Mouse (Mus musculus) E14TG2a.4 (cell line): Measurements from ENCODE around the gene Clpb.

Experiments used
- CTCF ChIP-seq: conservative IDR thresholded peaks from 2 replicates; pipeline ENCODE4 v1.5.1; 2014; ENCODE audit warnings: low read length
- NANOG ChIP-seq: IDR thresholded peaks from 2 replicates; pipeline ENCODE4 v1.6.1; 2014; ENCODE audit warnings: borderline replicate concordance, low read length, mixed read lengths
- POU5F1 ChIP-seq: IDR thresholded peaks from 2 replicates; pipeline ENCODE4 v1.6.1; 2014; ENCODE audit warnings: low read length, borderline replicate concordance

- TF ChIP-seq CTCF, result no peak
- no peak for TF ChIP-seq NANOG
- no peak for TF ChIP-seq POU5F1
These were observed 27.0 kb downstream of the Clpb start for GRCm38 (mm10) chr7:101690471-101690870.
